Mouse (Mus musculus): ENCODE results near the gene Mrpl42. TPM values are rescaled to one million over a fixed set of nuclear protein-coding genes. Genes with fewer than 3 reads are reported as not detected.

Gene Mrpl42
- polyA plus RNA-seq, 1 experiment from 2014 or later, result 226 TPM

- no peaks in the 10 kb centered on the region for H3K36me3 ChIP-seq (replicated peaks)
- H3K4me3 ChIP-seq, result no peak overlapping the region
- H3K9me3 ChIP-seq, result no peaks in the 10 kb centered on the region
- ATAC-seq (replicated peaks), result no peak
- WGBS, result 84% methylated on average over 8 of the region's 8 CpGs
- peaks cover 18% of the 10 kb centered on the region for H3K4me1 ChIP-seq
- no peak overlapping the region for H3K4me2 ChIP-seq
- no peaks in the 10 kb centered on the region for H3K27me3 ChIP-seq (replicated peaks)
- no peak overlapping the region for H3K27ac ChIP-seq
- no peak overlapping the region for H3K9ac ChIP-seq
These were observed 10.9 kb upstream of the Mrpl42 start for GRCm38 (mm10) chr10:95512635-95513034.

DNA sequence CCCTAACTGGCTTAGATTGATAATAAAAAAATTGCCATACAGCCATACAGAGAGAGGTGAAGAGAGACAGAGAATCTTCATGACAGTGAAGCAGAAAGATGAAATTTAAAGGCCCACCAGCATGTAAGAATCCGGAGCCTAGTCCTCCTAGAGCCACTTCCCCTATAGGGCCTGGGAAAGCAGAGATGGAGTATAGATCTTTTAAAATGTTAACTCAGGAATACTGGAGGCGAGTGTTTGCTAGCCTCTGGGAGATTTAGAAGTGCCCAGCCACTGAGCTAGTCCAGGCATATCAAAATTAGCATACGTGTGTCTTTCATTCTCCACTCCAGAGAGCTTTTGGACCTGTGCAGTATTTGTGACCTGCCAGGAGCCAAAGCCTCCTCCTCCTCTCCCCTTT is 7.5 kb upstream of the Mrpl42 start:
- Histone ChIP-seq H3K4me1 (peaks cover 6% of the 10 kb centered on the region), H3K27me3 (replicated peaks) (no peaks in the 10 kb centered on the region), H3K9me3 (no peaks in the 10 kb centered on the region), H3K27ac (no peak overlapping the region), H3K4me2 (no peak overlapping the region), H3K4me3 (no peak overlapping the region), H3K9ac (no peak overlapping the region), H3K36me3 (replicated peaks) (no peaks in the 10 kb centered on the region)
- no peak for ATAC-seq (replicated peaks)
- 80% methylated on average over 3 of the region's 3 CpGs for WGBS

- Histone ChIP-seq H3K4me2 (no peak overlapping the region), H3K4me1 (peaks cover 1% of the 10 kb centered on the region), H3K9ac (no peak overlapping the region), H3K27me3 (replicated peaks) (no peaks in the 10 kb centered on the region), H3K4me3 (no peak overlapping the region), H3K27ac (no peak overlapping the region), H3K36me3 (replicated peaks) (no peaks in the 10 kb centered on the region), H3K9me3 (no peaks in the 10 kb centered on the region)
- WGBS, result 74% methylated on average over 6 of the region's 6 CpGs
- ATAC-seq (replicated peaks), result no peak
These were observed 7.1 kb upstream of the Mrpl42 start for GRCm38 (mm10) chr10:95508793-95509192.

DNA sequence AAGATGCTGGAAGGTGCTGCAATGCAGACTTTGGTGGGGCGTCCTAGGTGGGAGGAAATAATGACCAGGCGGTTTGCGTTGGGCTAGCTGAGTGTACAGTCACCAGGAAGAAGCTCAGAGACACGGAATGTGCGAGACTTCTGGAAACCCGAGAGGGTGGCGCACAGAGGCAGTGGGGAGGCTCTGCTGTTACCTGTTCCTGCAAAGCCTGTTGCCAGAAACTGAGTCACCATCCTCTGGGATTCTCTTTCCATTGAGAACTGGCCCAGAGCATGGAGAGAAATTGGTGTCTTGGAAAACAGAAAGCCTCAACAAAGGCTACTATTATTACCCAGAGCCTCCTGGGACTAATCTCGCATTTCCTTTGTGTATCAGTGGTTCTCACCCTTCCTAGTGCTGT is 6.4 kb upstream of the Mrpl42 start:
- Histone ChIP-seq H3K36me3 (replicated peaks) (no peaks in the 10 kb centered on the region), H3K9ac (no peak overlapping the region)

GRCm38 (mm10) chr10:95504341-95504740 is 2.6 kb upstream of the Mrpl42 start:
- H3K27ac ChIP-seq, result no peak overlapping the region
- no peaks in the 10 kb centered on the region for H3K27me3 ChIP-seq (replicated peaks)
- H3K9ac ChIP-seq, result no peak overlapping the region
- no peak for ATAC-seq (replicated peaks)
- H3K9me3 ChIP-seq, result no peaks in the 10 kb centered on the region
- peaks cover 15% of the 10 kb centered on the region for H3K4me1 ChIP-seq
- H3K36me3 ChIP-seq (replicated peaks), result no peaks in the 10 kb centered on the region
- H3K4me3 ChIP-seq, result no peak overlapping the region
- 53% methylated on average over 1 of the region's 1 CpGs for WGBS
- H3K4me2 ChIP-seq, result no peak overlapping the region

More for the DNA sequence above, 6.4 kb upstream of the Mrpl42 start:
- no peak for ATAC-seq (replicated peaks)
- H3K4me3 ChIP-seq, result no peak overlapping the region
- 88% methylated on average over 8 of the region's 8 CpGs for WGBS
- H3K27ac ChIP-seq, result no peak overlapping the region
- no peaks in the 10 kb centered on the region for H3K27me3 ChIP-seq (replicated peaks)
- no peaks in the 10 kb centered on the region for H3K9me3 ChIP-seq
- no peaks in the 10 kb centered on the region for H3K4me1 ChIP-seq
- H3K4me2 ChIP-seq, result no peak overlapping the region

- Histone ChIP-seq H3K27me3 (replicated peaks) (no peaks in the 10 kb centered on the region), H3K9ac (no peak overlapping the region), H3K4me3 (no peak overlapping the region), H3K36me3 (replicated peaks) (no peaks in the 10 kb centered on the region), H3K4me2 (no peak overlapping the region), H3K9me3 (no peaks in the 10 kb centered on the region), H3K4me1 (peaks cover 15% of the 10 kb centered on the region), H3K27ac (no peak overlapping the region)
- 87% methylated on average over 14 of the region's 14 CpGs for WGBS
- ATAC-seq (replicated peaks), result no peak
These were observed 1.9 kb upstream of the Mrpl42 start for GRCm38 (mm10) chr10:95503443-95504235.

DNA sequence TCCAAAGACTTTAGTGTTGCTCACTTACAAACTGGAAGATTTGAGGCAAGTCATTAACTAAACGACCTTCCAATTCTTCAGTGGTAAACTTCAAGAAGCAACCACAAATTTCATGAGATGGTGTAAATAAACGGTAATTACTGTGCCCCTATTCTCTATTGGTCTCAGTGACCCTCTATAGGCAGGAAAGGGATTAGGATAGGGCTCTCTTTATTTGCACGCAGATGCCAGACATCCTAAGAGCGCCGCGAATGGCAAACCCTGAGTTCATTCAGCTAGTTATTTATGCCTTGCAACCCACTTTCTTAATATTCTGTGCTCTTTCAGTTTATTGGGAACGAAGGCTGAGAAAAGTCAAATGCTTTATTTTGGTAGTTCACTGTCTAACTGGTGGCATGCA is 707 bp downstream of the Mrpl42 start:
- Histone ChIP-seq H3K4me3 (peak overlapping the region; percentile 98), H3K27me3 (replicated peaks) (no peaks in the 10 kb centered on the region), H3K4me1 (peaks cover 15% of the 10 kb centered on the region), H3K9ac (peak overlapping the region; percentile 92), H3K36me3 (replicated peaks) (no peaks in the 10 kb centered on the region), H3K4me2 (peak overlapping the region; percentile 62), H3K9me3 (no peaks in the 10 kb centered on the region), H3K27ac (peak overlapping the region; percentile 92)
- WGBS, result 2% methylated on average over 7 of the region's 7 CpGs
- 0 out of 2 replicates have a peak, but pooled peaks have one; percentile 46 for ATAC-seq (replicated peaks)

GRCm38 (mm10) chr10:95494268-95494667 is 7.5 kb downstream of the Mrpl42 start:
- WGBS, result 95% methylated on average over 5 of the region's 5 CpGs
- no peaks in the 10 kb centered on the region for H3K9me3 ChIP-seq
- H3K4me2 ChIP-seq, result no peak overlapping the region
- H3K4me1 ChIP-seq, result no peaks in the 10 kb centered on the region
- H3K27me3 ChIP-seq (replicated peaks), result no peaks in the 10 kb centered on the region
- no peak for ATAC-seq (replicated peaks)
- peaks cover 41% of the 10 kb centered on the region; the same call in 1 of the 2 replicates for H3K36me3 ChIP-seq (replicated peaks)
- no peak overlapping the region for H3K9ac ChIP-seq
- H3K27ac ChIP-seq, result no peak overlapping the region
- no peak overlapping the region for H3K4me3 ChIP-seq

GRCm38 (mm10) chr10:95489653-95490052 is 12.1 kb downstream of the Mrpl42 start:
- no peak overlapping the region for H3K27ac ChIP-seq
- H3K27me3 ChIP-seq (replicated peaks), result no peaks in the 10 kb centered on the region
- 84% methylated on average over 2 of the region's 2 CpGs for WGBS
- H3K4me2 ChIP-seq, result no peak overlapping the region
- no peaks in the 10 kb centered on the region for H3K4me1 ChIP-seq
- peaks cover 48% of the 10 kb centered on the region; the same call in 1 of the 2 replicates for H3K36me3 ChIP-seq (replicated peaks)
- ATAC-seq (replicated peaks), result no peak
- H3K9me3 ChIP-seq, result no peaks in the 10 kb centered on the region
- no peak overlapping the region for H3K9ac ChIP-seq
- H3K4me3 ChIP-seq, result no peak overlapping the region

DNA sequence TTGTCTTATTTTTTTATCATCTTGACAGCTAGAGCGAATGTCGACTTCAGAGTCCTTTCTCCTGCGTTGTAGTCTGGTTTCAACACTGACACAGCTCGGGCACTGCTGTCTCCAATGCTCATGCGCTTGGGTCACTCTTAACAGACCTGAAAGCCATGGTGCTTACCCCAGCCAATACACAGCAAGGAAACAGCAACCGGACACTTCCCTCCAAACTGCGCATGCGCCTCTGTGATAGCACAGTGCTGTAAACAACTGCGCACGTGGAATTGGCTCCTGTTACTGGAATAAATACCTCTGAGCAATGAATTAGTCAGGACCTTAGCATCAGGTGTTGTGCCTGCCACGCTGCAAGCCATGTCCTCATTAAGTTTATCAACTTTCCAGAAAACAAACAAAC is 24.2 kb downstream of the Mrpl42 start:
- Histone ChIP-seq H3K36me3 (replicated peaks) (0 out of 2 replicates have a peak, but pooled peaks cover 11% of the 10 kb centered on the region), H3K4me3 (no peak overlapping the region), H3K9ac (no peak overlapping the region), H3K27me3 (replicated peaks) (no peaks in the 10 kb centered on the region), H3K4me1 (no peaks in the 10 kb centered on the region), H3K27ac (no peak overlapping the region), H3K4me2 (no peak overlapping the region), H3K9me3 (no peaks in the 10 kb centered on the region)
- ATAC-seq (replicated peaks), result no peak
- WGBS, result 82% methylated on average over 11 of the region's 11 CpGs

GRCm38 (mm10) chr10:95475923-95476322 is 25.8 kb downstream of the Mrpl42 start:
- no peak overlapping the region for H3K9ac ChIP-seq
- WGBS, result 9% methylated on average over 10 of the region's 10 CpGs
- 0 out of 2 replicates have a peak, but pooled peaks cover 8% of the 10 kb centered on the region for H3K36me3 ChIP-seq (replicated peaks)
- no peak overlapping the region for H3K4me2 ChIP-seq
- no peaks in the 10 kb centered on the region for H3K9me3 ChIP-seq
- H3K4me1 ChIP-seq, result peaks cover 2% of the 10 kb centered on the region; the same call in 1 of the 2 replicates
- no peak overlapping the region for H3K4me3 ChIP-seq
- no peak overlapping the region for H3K27ac ChIP-seq
- H3K27me3 ChIP-seq (replicated peaks), result no peaks in the 10 kb centered on the region
- ATAC-seq (replicated peaks), result peak; percentile 88

DNA sequence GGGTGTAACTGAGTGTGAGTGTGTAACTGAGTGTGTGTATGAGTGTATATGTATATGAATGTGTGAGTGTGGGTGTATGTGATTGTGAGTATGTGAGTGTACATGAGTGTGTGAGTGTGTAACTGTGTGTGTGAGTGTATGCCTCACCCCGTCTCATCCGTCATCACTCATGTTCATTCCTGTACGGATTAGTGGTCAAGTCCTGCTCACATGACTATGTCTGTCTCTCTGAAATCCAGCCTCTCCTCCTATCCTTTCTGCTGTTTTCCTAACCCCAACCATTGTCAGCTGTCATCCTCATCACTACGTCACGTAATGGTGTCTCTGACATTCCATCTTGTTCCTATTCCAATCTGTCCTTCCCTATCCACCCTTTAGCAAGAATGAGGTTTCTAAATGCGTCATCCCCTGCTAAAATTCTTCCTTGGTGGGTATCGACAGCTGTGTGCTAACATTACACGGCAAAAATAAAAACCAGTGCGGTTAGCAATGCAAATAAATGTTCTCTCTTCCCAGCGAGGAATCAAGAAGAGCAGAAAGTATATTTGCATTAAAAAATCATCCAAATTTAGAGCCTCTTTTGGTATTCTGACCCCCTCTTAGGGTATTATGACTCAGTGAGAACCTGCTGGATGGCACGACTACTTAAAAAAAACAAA is 29.7 kb downstream of the Mrpl42 start:
- no peaks in the 10 kb centered on the region for H3K36me3 ChIP-seq (replicated peaks)
- H3K4me1 ChIP-seq, result peaks cover 2% of the 10 kb centered on the region; the same call in 1 of the 2 replicates
- no peaks in the 10 kb centered on the region for H3K9me3 ChIP-seq
- no peaks in the 10 kb centered on the region for H3K27me3 ChIP-seq (replicated peaks)
- H3K27ac ChIP-seq, result no peak overlapping the region
- H3K4me3 ChIP-seq, result no peak overlapping the region
- no peak overlapping the region for H3K4me2 ChIP-seq
- no peak for ATAC-seq (replicated peaks)
- H3K9ac ChIP-seq, result no peak overlapping the region
- WGBS, result 84% methylated on average over 11 of the region's 11 CpGs

Measured in midbrain, embryonic 15.5 days (tissue).